Mouse (Mus musculus) embryonic facial prominence, embryonic 14.5 days (tissue): ENCODE data around the gene Gm6034. TPM values are rescaled to one million over a fixed set of nuclear protein-coding genes. Genes with fewer than 3 reads are reported as not detected.

Experiments
- polyA plus RNA-seq: library from polyadenylated mRNA; unstranded; fragments of >200 nt; fragmentation: Nextera tagmentation; extraction: Ambion mirVana; gene quantifications from 2 replicates; pipeline ENCODE4 v1.2.1, GENCODE M21; 2014

The Gm6034 gene
- polyA plus RNA-seq, 1 experiment from 2014 or later, result not detected

Other genes starting within 250 kb of the Gm6034 start
- 10.1 and 10.3 TPM in 2 replicates for gene Ier3, start 221.3 kb upstream of the Gm6034 start, polyA plus RNA-seq
- 49.0 and 49.5 TPM in 2 replicates for gene Flot1, start 219.7 kb upstream of the Gm6034 start, polyA plus RNA-seq
- gene Tubb5, start 204.7 kb upstream of the Gm6034 start, polyA plus RNA-seq, result 736 and 832 TPM in 2 replicates
- 10.2 and 14.8 TPM in 2 replicates for gene Mdc1, start 201.4 kb upstream of the Gm6034 start, polyA plus RNA-seq
- 47.7 and 55.4 TPM in 2 replicates for gene Nrm, start 181.6 kb upstream of the Gm6034 start, polyA plus RNA-seq
- gene Ppp1r18, start 177.4 kb upstream of the Gm6034 start, polyA plus RNA-seq, result 25.6 and 27.8 TPM in 2 replicates
- 40.2 and 43.4 TPM in 2 replicates for gene Dhx16, start 163.1 kb upstream of the Gm6034 start, polyA plus RNA-seq
- gene 2310061I04Rik, start 145.5 kb upstream of the Gm6034 start, polyA plus RNA-seq, result 20.5 and 21.5 TPM in 2 replicates
- 48.1 and 53.6 TPM in 2 replicates for gene Atat1, start 132.9 kb upstream of the Gm6034 start, polyA plus RNA-seq
- gene Mrps18b, start 126.6 kb upstream of the Gm6034 start, polyA plus RNA-seq, result 73.3 and 76.0 TPM in 2 replicates
- gene Ppp1r10, start 126.5 kb upstream of the Gm6034 start, polyA plus RNA-seq, result 29.1 and 32.5 TPM in 2 replicates
- 72.1 and 76.4 TPM in 2 replicates for gene Abcf1, start 73.2 kb upstream of the Gm6034 start, polyA plus RNA-seq
- 39.9 and 46.3 TPM in 2 replicates for gene Gnl1, start 63.1 kb upstream of the Gm6034 start, polyA plus RNA-seq
- 31.5 and 33.7 TPM in 2 replicates for gene Prr3, start 62.7 kb upstream of the Gm6034 start, polyA plus RNA-seq
- 2.2 and 2.4 TPM in 2 replicates for gene H2-T24, start 22.4 kb upstream of the Gm6034 start, polyA plus RNA-seq
- gene H2-T23, start 10.1 kb upstream of the Gm6034 start, polyA plus RNA-seq, result 9.6 and 10.1 TPM in 2 replicates
- 20.5 and 20.7 TPM in 2 replicates for gene H2-T22, start 214 bp upstream of the Gm6034 start, polyA plus RNA-seq
- not detected in 2 replicates for gene Gm11127, start 15.4 kb downstream of the Gm6034 start, polyA plus RNA-seq
- not detected in 2 replicates for gene Gm19684, start 78.7 kb downstream of the Gm6034 start, polyA plus RNA-seq
- gene Gm7030, start 86.5 kb downstream of the Gm6034 start, polyA plus RNA-seq, result not detected in 2 replicates
- gene Gm8909, start 125.6 kb downstream of the Gm6034 start, polyA plus RNA-seq, result not detected in 2 replicates
- gene H2-T3, start 147.3 kb downstream of the Gm6034 start, polyA plus RNA-seq, result not detected in 2 replicates
- gene Rpp21, start 215.1 kb downstream of the Gm6034 start, polyA plus RNA-seq, result 95.5 and 103 TPM in 2 replicates
- 10.6 and 12.4 TPM in 2 replicates for gene Trim39, start 229.3 kb downstream of the Gm6034 start, polyA plus RNA-seq
- not detected in 2 replicates for gene H2-M10.2, start 243.5 kb downstream of the Gm6034 start, polyA plus RNA-seq